In genomic region chr17:45629861-45630694, GRCm38 (mm10) we compare ENCODE assay signal across 8 mouse cellular contexts. TPM values are rescaled to one million over a fixed set of nuclear protein-coding genes. Genes with fewer than 3 reads are reported as not detected.
A peak's percentile ranks its signal among the peaks of the same experiment; 100 is the strongest.
DNase-seq lines count a peak whose midpoint lies in the region; ATAC-seq lines count a peak whose summit lies in the region.

No protein-coding gene starts in this region.

- DNase-seq in B cell, adult 2 months = peak; percentile 75 to 79
- DNase-seq in brain, embryonic 18.5 days (ENCODE audit: low read depth, low spot score) = peak; percentile 69
- peak; percentile 66 for DNase-seq in forebrain, embryonic 10.5 days (ENCODE audit: extremely low spot score, low spot score)
- peak; percentile 74 for DNase-seq in kidney, postnatal 14 days
- DNase-seq in neural tube, embryonic 11.5 days (ENCODE audit: low spot score) = peak; percentile 69
- DNase-seq in telencephalon, adult 2 months (ENCODE audit: low read depth, low spot score) = peak; percentile 72

- H3K36me3 ChIP-seq in forebrain, embryonic 10.5 days (replicated peaks) = no peaks in the 10 kb centered on the region
- H3K36me3 ChIP-seq in heart, embryonic 14.5 days (ENCODE audit: control insufficient read depth, insufficient read depth, low read length) = no peaks in the 10 kb centered on the region
- no peaks in the 10 kb centered on the region for H3K36me3 ChIP-seq in liver, embryonic 12.5 days
- no peaks in the 10 kb centered on the region for H3K36me3 ChIP-seq in neural tube, embryonic 11.5 days (ENCODE audit: control insufficient read depth, insufficient read depth, low read length)

- H3K27me3 ChIP-seq in forebrain, embryonic 10.5 days (ENCODE audit: poor library complexity, severe bottlenecking) = no peaks in the 10 kb centered on the region
- H3K27me3 ChIP-seq in heart, embryonic 14.5 days (ENCODE audit: control insufficient read depth, insufficient read depth, low read length) = no peaks in the 10 kb centered on the region
- peaks cover 48% of the 10 kb centered on the region for H3K27me3 ChIP-seq in liver, embryonic 12.5 days (replicated peaks)
- H3K27me3 ChIP-seq in neural tube, embryonic 11.5 days (ENCODE audit: control insufficient read depth, insufficient read depth, low read length) = no peaks in the 10 kb centered on the region

- peaks cover 30% of the 10 kb centered on the region for H3K4me1 ChIP-seq in forebrain, embryonic 10.5 days
- peaks cover 10 to 14% of the 10 kb centered on the region in 2 experiments for H3K4me1 ChIP-seq in heart, embryonic 14.5 days (ENCODE audit: control insufficient read depth in 2 of 2, insufficient read depth in 2 of 2, low read length in 2 of 2)
- peaks cover 44% of the 10 kb centered on the region for H3K4me1 ChIP-seq in liver, embryonic 12.5 days
- H3K4me1 ChIP-seq in neural tube, embryonic 11.5 days (ENCODE audit: control insufficient read depth, insufficient read depth, low read length) = no peaks in the 10 kb centered on the region

- peak overlapping the region; percentile 73 for H3K9ac ChIP-seq in heart, embryonic 14.5 days (ENCODE audit: low read length)
- peak overlapping the region; percentile 68 for H3K9ac ChIP-seq in liver, embryonic 12.5 days
- peak overlapping the region; percentile 62 for H3K9ac ChIP-seq in neural tube, embryonic 11.5 days (ENCODE audit: low read length)

- H3K4me3 ChIP-seq in forebrain, embryonic 10.5 days = peak overlapping the region; percentile 60
- peak overlapping the region; percentile 42 to 45 for H3K4me3 ChIP-seq in heart, embryonic 14.5 days (ENCODE audit: control insufficient read depth in 1 of 2, insufficient read depth in 1 of 2, low read depth in 1 of 2, low read length in 2 of 2)
- H3K4me3 ChIP-seq in liver, embryonic 12.5 days = peak overlapping the region; percentile 54
- H3K4me3 ChIP-seq in neural tube, embryonic 11.5 days (ENCODE audit: low read depth, low read length) = peak overlapping the region; percentile 38

- no peaks in the 10 kb centered on the region for H3K9me3 ChIP-seq in forebrain, embryonic 10.5 days
- H3K9me3 ChIP-seq in heart, embryonic 14.5 days (ENCODE audit: control insufficient read depth, low read length) = no peaks in the 10 kb centered on the region
- no peaks in the 10 kb centered on the region for H3K9me3 ChIP-seq in liver, embryonic 12.5 days (replicated peaks)
- no peaks in the 10 kb centered on the region for H3K9me3 ChIP-seq in neural tube, embryonic 11.5 days (ENCODE audit: control insufficient read depth, low read length)

- H3K27ac ChIP-seq in forebrain, embryonic 10.5 days = peak overlapping the region; percentile 82
- H3K27ac ChIP-seq in heart, embryonic 14.5 days (replicated peaks in 1 of 2; ENCODE audit: control insufficient read depth in 1 of 2, insufficient read depth in 1 of 2, low read depth in 2 of 2, low read length in 2 of 2) = peak overlapping the region; percentile 50 to 69
- H3K27ac ChIP-seq in liver, embryonic 12.5 days = no peak overlapping the region
- peak overlapping the region; percentile 46; the same call in 1 of the 2 replicates for H3K27ac ChIP-seq in neural tube, embryonic 11.5 days (ENCODE audit: low read depth, low read length)

- peak overlapping the region; percentile 83 for H3K4me2 ChIP-seq in heart, embryonic 14.5 days (ENCODE audit: low read length)
- peak overlapping the region; percentile 83 for H3K4me2 ChIP-seq in liver, embryonic 12.5 days
- H3K4me2 ChIP-seq in neural tube, embryonic 11.5 days (ENCODE audit: low read depth) = peak overlapping the region; percentile 78

- WGBS in forebrain, embryonic 10.5 days = 2% methylated on average over 34 of the region's 34 CpGs
- WGBS in heart, embryonic 14.5 days = 3% methylated on average over 34 of the region's 34 CpGs
- 5% methylated on average over 34 of the region's 34 CpGs for WGBS in liver, embryonic 12.5 days (ENCODE audit: insufficient replicate concordance)
- WGBS in neural tube, embryonic 11.5 days = 2% methylated on average over 34 of the region's 34 CpGs

- ATAC-seq in heart, embryonic 14.5 days (ENCODE audit: insufficient number of reproducible peaks, insufficient read depth, low FRiP score, low read depth) = peak; percentile 72
- ATAC-seq in liver, embryonic 12.5 days = peak; percentile 50
- peak; percentile 77 for ATAC-seq in neural tube, embryonic 11.5 days (ENCODE audit: insufficient read depth, low FRiP score, low TSS enrichment)

RNA-seq across cellular contexts. Expression of gene Mymx, which starts 28.2 kb away (rescaled TPM):
- polyA plus RNA-seq in forebrain, embryonic 10.5 days (2016; fragmentation: Nextera tagmentation; extraction: Ambion mirVana) = 0.27 and 0.30 TPM in 2 replicates
- polyA plus RNA-seq in heart, embryonic 14.5 days (2014; fragmentation: Nextera tagmentation; extraction: Ambion mirVana) = not detected in 2 replicates
- 0.33 TPM in 1 of 2 replicates, not detected in the other for polyA plus RNA-seq in liver, embryonic 12.5 days (2016; fragmentation: Nextera tagmentation; extraction: Ambion mirVana)
- polyA plus RNA-seq in neural tube, embryonic 11.5 days (2014; fragmentation: Nextera tagmentation; extraction: Ambion mirVana) = 4.8 and 5.3 TPM in 2 replicates

RNA-seq across cellular contexts. Expression of gene Capn11, which starts 29.0 kb away (rescaled TPM):
- 1.1 and 1.6 TPM in 2 replicates for polyA plus RNA-seq in forebrain, embryonic 10.5 days (2016; fragmentation: Nextera tagmentation; extraction: Ambion mirVana)
- polyA plus RNA-seq in heart, embryonic 14.5 days (2014; fragmentation: Nextera tagmentation; extraction: Ambion mirVana) = 0.12 TPM in 1 of 2 replicates, not detected in the other
- 0.38 and 0.39 TPM in 2 replicates for polyA plus RNA-seq in liver, embryonic 12.5 days (2016; fragmentation: Nextera tagmentation; extraction: Ambion mirVana)
- 0.15 and 0.57 TPM in 2 replicates for polyA plus RNA-seq in neural tube, embryonic 11.5 days (2014; fragmentation: Nextera tagmentation; extraction: Ambion mirVana)

RNA-seq across cellular contexts. Expression of gene Slc29a1, which starts 30.7 kb away (rescaled TPM):
- 70.3 and 76.3 TPM in 2 replicates for polyA plus RNA-seq in forebrain, embryonic 10.5 days (2016; fragmentation: Nextera tagmentation; extraction: Ambion mirVana)
- polyA plus RNA-seq in heart, embryonic 14.5 days (2014; fragmentation: Nextera tagmentation; extraction: Ambion mirVana) = 84.7 and 87.8 TPM in 2 replicates
- 260 and 267 TPM in 2 replicates for polyA plus RNA-seq in liver, embryonic 12.5 days (2016; fragmentation: Nextera tagmentation; extraction: Ambion mirVana)
- 44.1 and 48.7 TPM in 2 replicates for polyA plus RNA-seq in neural tube, embryonic 11.5 days (2014; fragmentation: Nextera tagmentation; extraction: Ambion mirVana)

RNA-seq across cellular contexts. Expression of gene Mrpl14, which starts 56.0 kb away (rescaled TPM):
- 142 and 151 TPM in 2 replicates for polyA plus RNA-seq in forebrain, embryonic 10.5 days (2016; fragmentation: Nextera tagmentation; extraction: Ambion mirVana)
- polyA plus RNA-seq in heart, embryonic 14.5 days (2014; fragmentation: Nextera tagmentation; extraction: Ambion mirVana) = 148 and 155 TPM in 2 replicates
- polyA plus RNA-seq in liver, embryonic 12.5 days (2016; fragmentation: Nextera tagmentation; extraction: Ambion mirVana) = 148 and 151 TPM in 2 replicates
- polyA plus RNA-seq in neural tube, embryonic 11.5 days (2014; fragmentation: Nextera tagmentation; extraction: Ambion mirVana) = 102 and 108 TPM in 2 replicates

RNA-seq across cellular contexts. Expression of gene Tmem63b, which starts 56.6 kb away (rescaled TPM):
- polyA plus RNA-seq in forebrain, embryonic 10.5 days (2016; fragmentation: Nextera tagmentation; extraction: Ambion mirVana) = 46.9 and 49.0 TPM in 2 replicates
- 31.2 and 32.4 TPM in 2 replicates for polyA plus RNA-seq in heart, embryonic 14.5 days (2014; fragmentation: Nextera tagmentation; extraction: Ambion mirVana)
- 12.9 and 13.7 TPM in 2 replicates for polyA plus RNA-seq in liver, embryonic 12.5 days (2016; fragmentation: Nextera tagmentation; extraction: Ambion mirVana)
- 48.7 and 55.2 TPM in 2 replicates for polyA plus RNA-seq in neural tube, embryonic 11.5 days (2014; fragmentation: Nextera tagmentation; extraction: Ambion mirVana)
